Mouse (Mus musculus): Measurements from ENCODE around the gene Mbd4. TPM values are rescaled to one million over a fixed set of nuclear protein-coding genes. Genes with fewer than 3 reads are reported as not detected.
A peak's percentile ranks its signal among the peaks of the same experiment; 100 is the strongest.
"Not testable (repeated sequence)": the region's sequence is repeated elsewhere in the genome, so short reads cannot be mapped to it uniquely, and the experiment has no call there.

The Mbd4 gene
- polyA plus RNA-seq, 1 experiment from 2014 or later: 24.7 TPM

- ATAC-seq (ENCODE audit: low FRiP score) (no peak), DNase-seq (ENCODE audit: low spot score, missing footprints) (no peak)
- H3K27me3 ChIP-seq (ENCODE audit: control insufficient read depth, insufficient read depth, low read length): no peaks in the 10 kb centered on the region
- H3K9me3 ChIP-seq (ENCODE audit: control insufficient read depth, low read length): no peaks in the 10 kb centered on the region
- H3K4me3 ChIP-seq (ENCODE audit: low read depth, low read length): no peak overlapping the region
- WGBS: 88% methylated on average over 2 of the region's 2 CpGs
- no peaks in the 10 kb centered on the region for H3K4me1 ChIP-seq (ENCODE audit: control insufficient read depth, insufficient read depth, low read length)
- no peak overlapping the region for H3K9ac ChIP-seq (ENCODE audit: low read length)
- no peak overlapping the region for H3K4me2 ChIP-seq
- no peak overlapping the region for H3K27ac ChIP-seq (ENCODE audit: low read depth, low read length)
- no peaks in the 10 kb centered on the region for H3K36me3 ChIP-seq (ENCODE audit: control insufficient read depth, insufficient read depth, low read length)
Measured at GRCm38 (mm10) chr6:115877239-115877638, 24.1 kb upstream of the Mbd4 start.

DNA sequence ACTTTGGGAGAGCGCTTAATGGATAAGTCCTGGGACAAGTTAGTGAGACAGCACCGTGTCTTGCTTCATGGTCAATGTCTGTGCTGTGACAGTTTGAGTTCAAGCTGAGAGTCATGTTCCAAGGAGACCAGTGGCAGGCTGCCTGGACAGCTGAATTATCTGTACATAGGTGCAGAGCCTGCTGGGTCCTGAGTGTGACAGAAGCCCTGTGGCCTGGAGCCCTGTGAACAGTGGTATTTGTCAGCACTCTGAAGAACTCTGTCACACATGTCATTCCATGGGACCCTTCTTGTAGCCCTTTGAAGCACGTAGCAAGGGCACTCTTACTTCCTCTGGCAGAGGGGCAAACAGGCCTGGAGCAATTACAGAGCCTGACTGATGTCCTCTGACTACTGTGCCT, 18.1 kb upstream of the Mbd4 start:
- not testable (repeated sequence) for H3K9me3 ChIP-seq (ENCODE audit: control insufficient read depth, low read length); H3K9ac ChIP-seq (ENCODE audit: low read length); H3K36me3 ChIP-seq (ENCODE audit: control insufficient read depth, insufficient read depth, low read length); H3K27me3 ChIP-seq (ENCODE audit: control insufficient read depth, insufficient read depth, low read length); H3K27ac ChIP-seq (ENCODE audit: low read depth, low read length); H3K4me1 ChIP-seq (ENCODE audit: control insufficient read depth, insufficient read depth, low read length); H3K4me3 ChIP-seq (ENCODE audit: low read depth, low read length); ATAC-seq (ENCODE audit: low FRiP score); H3K4me2 ChIP-seq; DNase-seq (ENCODE audit: low spot score, missing footprints)
- WGBS: no CpG with 5 or more reads among the region's 3 CpGs

- H3K4me1 ChIP-seq (ENCODE audit: control insufficient read depth, insufficient read depth, low read length); H3K27ac ChIP-seq (ENCODE audit: low read depth, low read length); H3K9ac ChIP-seq (ENCODE audit: low read length); H3K4me3 ChIP-seq (ENCODE audit: low read depth, low read length); H3K9me3 ChIP-seq (ENCODE audit: control insufficient read depth, low read length); H3K36me3 ChIP-seq (ENCODE audit: control insufficient read depth, insufficient read depth, low read length); DNase-seq (ENCODE audit: low spot score, missing footprints); H3K27me3 ChIP-seq (ENCODE audit: control insufficient read depth, insufficient read depth, low read length); ATAC-seq (ENCODE audit: low FRiP score); H3K4me2 ChIP-seq: not testable (repeated sequence)
- WGBS: no CpG with 5 or more reads among the region's 3 CpGs
Measured at GRCm38 (mm10) chr6:115867157-115867556, 14.0 kb upstream of the Mbd4 start.

GRCm38 (mm10) chr6:115865246-115865645, 12.1 kb upstream of the Mbd4 start:
- Histone ChIP-seq H3K9ac (ENCODE audit: low read length) (no peak overlapping the region), H3K4me3 (ENCODE audit: low read depth, low read length) (no peak overlapping the region), H3K9me3 (ENCODE audit: control insufficient read depth, low read length) (no peaks in the 10 kb centered on the region), H3K4me1 (ENCODE audit: control insufficient read depth, insufficient read depth, low read length) (no peaks in the 10 kb centered on the region), H3K4me2 (no peak overlapping the region), H3K36me3 (ENCODE audit: control insufficient read depth, insufficient read depth, low read length) (no peaks in the 10 kb centered on the region), H3K27me3 (ENCODE audit: control insufficient read depth, insufficient read depth, low read length) (no peaks in the 10 kb centered on the region), H3K27ac (ENCODE audit: low read depth, low read length) (no peak overlapping the region)
- ATAC-seq (ENCODE audit: low FRiP score): no peak
- WGBS: 93% methylated on average over 4 of the region's 4 CpGs
- no peak for DNase-seq (ENCODE audit: low spot score, missing footprints)

GRCm38 (mm10) chr6:115863340-115863841, 10.2 kb upstream of the Mbd4 start:
- H3K9me3 ChIP-seq (ENCODE audit: control insufficient read depth, low read length): no peaks in the 10 kb centered on the region
- H3K27me3 ChIP-seq (ENCODE audit: control insufficient read depth, insufficient read depth, low read length): no peaks in the 10 kb centered on the region
- WGBS: 83% methylated on average over 7 of the region's 7 CpGs
- ATAC-seq (ENCODE audit: low FRiP score) (no peak), DNase-seq (ENCODE audit: low spot score, missing footprints) (no peak)
- no peak overlapping the region for H3K4me2 ChIP-seq
- no peak overlapping the region for H3K27ac ChIP-seq (ENCODE audit: low read depth, low read length)
- H3K4me3 ChIP-seq (ENCODE audit: low read depth, low read length): no peak overlapping the region
- H3K4me1 ChIP-seq (ENCODE audit: control insufficient read depth, insufficient read depth, low read length): no peaks in the 10 kb centered on the region
- H3K36me3 ChIP-seq (ENCODE audit: control insufficient read depth, insufficient read depth, low read length): no peaks in the 10 kb centered on the region
- H3K9ac ChIP-seq (ENCODE audit: low read length): no peak overlapping the region

- Histone ChIP-seq H3K36me3 (ENCODE audit: control insufficient read depth, insufficient read depth, low read length) (no peaks in the 10 kb centered on the region), H3K27ac (ENCODE audit: low read depth, low read length) (no peak overlapping the region), H3K4me2 (no peak overlapping the region), H3K9me3 (ENCODE audit: control insufficient read depth, low read length) (no peaks in the 10 kb centered on the region), H3K27me3 (ENCODE audit: control insufficient read depth, insufficient read depth, low read length) (no peaks in the 10 kb centered on the region), H3K9ac (ENCODE audit: low read length) (no peak overlapping the region), H3K4me3 (ENCODE audit: low read depth, low read length) (no peak overlapping the region), H3K4me1 (ENCODE audit: control insufficient read depth, insufficient read depth, low read length) (no peaks in the 10 kb centered on the region)
- DNase-seq (ENCODE audit: low spot score, missing footprints) (peak; percentile 33), ATAC-seq (ENCODE audit: low FRiP score) (no peak)
- 87% methylated on average over 7 of the region's 7 CpGs for WGBS
Measured at GRCm38 (mm10) chr6:115860027-115860556, 6.9 kb upstream of the Mbd4 start.

GRCm38 (mm10) chr6:115859258-115859657, 6.1 kb upstream of the Mbd4 start:
- no peak for DNase-seq (ENCODE audit: low spot score, missing footprints)
- Histone ChIP-seq H3K4me2 (no peak overlapping the region), H3K4me1 (ENCODE audit: control insufficient read depth, insufficient read depth, low read length) (no peaks in the 10 kb centered on the region), H3K36me3 (ENCODE audit: control insufficient read depth, insufficient read depth, low read length) (no peaks in the 10 kb centered on the region), H3K27ac (ENCODE audit: low read depth, low read length) (no peak overlapping the region), H3K9ac (ENCODE audit: low read length) (no peak overlapping the region), H3K27me3 (ENCODE audit: control insufficient read depth, insufficient read depth, low read length) (no peaks in the 10 kb centered on the region), H3K9me3 (ENCODE audit: control insufficient read depth, low read length) (no peaks in the 10 kb centered on the region), H3K4me3 (ENCODE audit: low read depth, low read length) (no peak overlapping the region)
- no peak for ATAC-seq (ENCODE audit: low FRiP score)
- 61% methylated on average over 4 of the region's 4 CpGs for WGBS

DNA sequence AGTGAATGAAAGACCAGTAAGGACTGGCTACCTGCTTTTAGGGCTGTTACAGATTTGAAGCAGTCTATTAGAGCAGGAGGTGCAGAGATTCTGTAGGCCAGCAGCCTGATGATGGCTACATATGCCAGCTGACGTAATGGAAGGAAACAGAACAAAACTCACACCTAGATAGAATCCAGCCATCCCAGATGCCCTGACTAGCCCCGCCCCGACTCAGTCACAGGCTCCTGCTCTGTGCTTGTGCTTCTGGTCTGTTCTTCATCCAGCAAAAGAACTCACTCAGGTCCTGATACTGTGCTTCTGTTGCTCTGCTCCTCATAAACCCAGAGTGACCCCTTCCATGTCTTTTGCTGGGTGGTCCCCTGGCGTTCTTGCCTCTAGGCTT, 3.2 kb upstream of the Mbd4 start:
- no peak overlapping the region for H3K9ac ChIP-seq (ENCODE audit: low read length)
- no peak overlapping the region for H3K27ac ChIP-seq (ENCODE audit: low read depth, low read length)
- no peaks in the 10 kb centered on the region for H3K9me3 ChIP-seq (ENCODE audit: control insufficient read depth, low read length)
- ATAC-seq (ENCODE audit: low FRiP score) (no peak), DNase-seq (ENCODE audit: low spot score, missing footprints) (no peak)
- no peaks in the 10 kb centered on the region for H3K27me3 ChIP-seq (ENCODE audit: control insufficient read depth, insufficient read depth, low read length)
- H3K4me3 ChIP-seq (ENCODE audit: low read depth, low read length): no peak overlapping the region
- peaks cover 8% of the 10 kb centered on the region for H3K4me1 ChIP-seq (ENCODE audit: control insufficient read depth, insufficient read depth, low read length)
- H3K36me3 ChIP-seq (ENCODE audit: control insufficient read depth, insufficient read depth, low read length): no peaks in the 10 kb centered on the region
- WGBS: 91% methylated on average over 4 of the region's 4 CpGs
- no peak overlapping the region for H3K4me2 ChIP-seq

DNA sequence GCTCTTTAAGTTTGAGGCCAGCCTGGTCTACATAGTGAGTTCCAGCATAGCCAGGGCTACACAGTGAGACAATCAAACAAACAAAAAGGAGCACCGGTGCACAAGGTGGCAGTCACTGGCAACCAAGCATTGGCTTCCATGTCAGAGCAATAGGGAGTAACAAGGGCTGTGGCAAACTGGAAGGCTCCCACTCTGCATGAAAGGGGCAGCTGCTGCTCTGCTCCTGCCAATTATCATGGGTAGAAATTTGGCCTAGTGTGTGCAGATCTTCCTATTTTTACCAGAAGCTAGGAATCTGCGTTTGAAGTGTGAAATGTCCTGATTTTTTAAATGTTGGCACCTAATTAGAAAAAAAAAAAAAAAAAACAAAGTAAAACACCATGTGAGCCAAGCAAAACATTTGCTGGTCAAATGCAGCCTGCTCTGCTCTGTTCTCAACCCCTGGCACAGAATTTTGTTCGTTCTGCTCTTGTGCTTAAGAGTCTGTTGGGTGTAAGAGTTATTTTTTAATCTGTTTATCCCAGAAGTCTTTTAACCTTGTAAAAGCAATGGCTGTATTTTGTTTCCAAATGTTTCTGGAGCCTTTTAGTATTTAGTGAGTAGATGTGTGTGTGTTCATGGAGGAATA, 2.7 kb upstream of the Mbd4 start:
- H3K4me3 ChIP-seq (ENCODE audit: low read depth, low read length): no peak overlapping the region
- H3K9me3 ChIP-seq (ENCODE audit: control insufficient read depth, low read length): no peaks in the 10 kb centered on the region
- no peak for ATAC-seq (ENCODE audit: low FRiP score)
- no peaks in the 10 kb centered on the region for H3K27me3 ChIP-seq (ENCODE audit: control insufficient read depth, insufficient read depth, low read length)
- H3K9ac ChIP-seq (ENCODE audit: low read length): no peak overlapping the region
- 86% methylated on average over 3 of the region's 3 CpGs for WGBS
- H3K4me2 ChIP-seq: no peak overlapping the region
- no peak for DNase-seq (ENCODE audit: low spot score, missing footprints)
- H3K4me1 ChIP-seq (ENCODE audit: control insufficient read depth, insufficient read depth, low read length): peaks cover 8% of the 10 kb centered on the region
- H3K36me3 ChIP-seq (ENCODE audit: control insufficient read depth, insufficient read depth, low read length): no peaks in the 10 kb centered on the region
- no peak overlapping the region for H3K27ac ChIP-seq (ENCODE audit: low read depth, low read length)

All from midbrain, embryonic 11.5 days (tissue).